Mouse (Mus musculus) heart, embryonic 12.5 days (tissue): ENCODE results near the gene Map2k3. TPM values are rescaled to one million over a fixed set of nuclear protein-coding genes. Genes with fewer than 3 reads are reported as not detected.

Experiments
- ATAC-seq: fragments of 200-750 bp; cut with Nextera tagmentation; 2 replicates; pipeline ENCODE4 v1.8.0; 2017; ENCODE audit warnings: moderate TSS enrichment, moderate library complexity; ENCODE audit not compliant: insufficient number of reproducible peaks, low FRiP score
- H3K27ac ChIP-seq: fragments of 300-500 bp; sonication (generic); 2 replicates; pipeline ENCODE4 v1.5.1; 2016; ENCODE audit warnings: mild to moderate bottlenecking, moderate library complexity; ENCODE audit not compliant: poor library complexity, severe bottlenecking
- H3K27me3 ChIP-seq: fragments of 300-500 bp; sonication (generic); replicated peaks from 2 replicates; pipeline ENCODE4 v1.6.1; 2016; ENCODE audit warnings: mild to moderate bottlenecking, moderate library complexity
- H3K36me3 ChIP-seq: fragments of 300-500 bp; sonication (generic); 2 replicates; pipeline ENCODE4 v1.6.1; 2016; ENCODE audit warnings: mild to moderate bottlenecking, moderate library complexity
- H3K4me1 ChIP-seq: fragments of 300-500 bp; sonication (generic); replicated peaks from 2 replicates; pipeline ENCODE4 v1.6.1; 2016; ENCODE audit warnings: mild to moderate bottlenecking
- H3K4me2 ChIP-seq: fragments of 300-500 bp; sonication (generic); 2 replicates; pipeline ENCODE4 v1.6.1; 2016; ENCODE audit warnings: mild to moderate bottlenecking, moderate library complexity
- H3K4me3 ChIP-seq: fragments of 300-500 bp; sonication (generic); 2 replicates; pipeline ENCODE4 v1.5.1; 2016; ENCODE audit warnings: mild to moderate bottlenecking
- H3K9ac ChIP-seq: fragments of 300-500 bp; sonication (generic); 2 replicates; pipeline ENCODE4 v1.6.1; 2016; ENCODE audit warnings: mild to moderate bottlenecking, moderate library complexity
- H3K9me3 ChIP-seq: fragments of 300-500 bp; sonication (generic); replicated peaks from 2 replicates; pipeline ENCODE4 v1.6.1; 2016; ENCODE audit warnings: mild to moderate bottlenecking, moderate library complexity
- WGBS: fragments of 180-500 bp; shearing (Covaris S2); methylation state at CpG from one replicate; pipeline ENCODE4 v1.1.7; 2016; 5-methylcytosine and 5-hydroxymethylcytosine counted together
- polyA plus RNA-seq: library from polyadenylated mRNA; unstranded; fragments of >200 nt; fragmentation: Nextera tagmentation; extraction: Ambion mirVana; gene quantifications from 2 replicates; pipeline ENCODE4 v1.2.1, GENCODE M21; 2016

The Map2k3 gene
- polyA plus RNA-seq, 1 experiment from 2014 or later, result 78.5 TPM

- WGBS, result 79% methylated on average over 3 of the region's 3 CpGs
- peaks cover 26% of the 10 kb centered on the region for H3K36me3 ChIP-seq
- peaks cover 81% of the 10 kb centered on the region for H3K4me1 ChIP-seq
- H3K27me3 ChIP-seq, result no peaks in the 10 kb centered on the region
- no peaks in the 10 kb centered on the region for H3K9me3 ChIP-seq
- no peak for ATAC-seq
- no peak overlapping the region for H3K9ac ChIP-seq
- H3K27ac ChIP-seq, result peak overlapping the region; percentile 62
- H3K4me3 ChIP-seq, result no peak overlapping the region
- no peak overlapping the region for H3K4me2 ChIP-seq
These were observed 7.7 kb downstream of the Map2k3 start for GRCm38 (mm10) chr11:60939487-60939886.

- Histone ChIP-seq H3K4me2 (no peak overlapping the region), H3K27me3 (no peaks in the 10 kb centered on the region), H3K4me1 (peaks cover 73% of the 10 kb centered on the region), H3K4me3 (no peak overlapping the region), H3K36me3 (peaks cover 34% of the 10 kb centered on the region), H3K9ac (0 out of 2 replicates have a peak overlapping the region, but pooled peaks have one; percentile 10), H3K9me3 (no peaks in the 10 kb centered on the region), H3K27ac (0 out of 2 replicates have a peak overlapping the region, but pooled peaks have one; percentile 5)
- no peak for ATAC-seq
- WGBS, result 78% methylated on average over 5 of the region's 5 CpGs
These were observed 8.7 kb downstream of the Map2k3 start for GRCm38 (mm10) chr11:60940501-60940900.

- Histone ChIP-seq H3K9me3 (no peaks in the 10 kb centered on the region), H3K27me3 (no peaks in the 10 kb centered on the region), H3K4me3 (no peak overlapping the region), H3K36me3 (peaks cover 43% of the 10 kb centered on the region), H3K27ac (peak overlapping the region; percentile 58), H3K4me1 (peaks cover 65% of the 10 kb centered on the region), H3K4me2 (peak overlapping the region; percentile 48; the same call in 1 of the 2 replicates), H3K9ac (no peak overlapping the region)
- 54% methylated on average over 9 of the region's 9 CpGs for WGBS
- ATAC-seq, result peak; percentile 73
These were observed 9.5 kb downstream of the Map2k3 start for GRCm38 (mm10) chr11:60941370-60941769.

GRCm38 (mm10) chr11:60942263-60943015 lies 10.6 kb downstream of the Map2k3 start:
- WGBS, result 63% methylated on average over 9 of the region's 9 CpGs
- H3K9me3 ChIP-seq, result no peaks in the 10 kb centered on the region
- H3K4me2 ChIP-seq, result peak overlapping the region; percentile 48
- peak overlapping the region; percentile 58; the same call in 1 of the 2 replicates for H3K27ac ChIP-seq
- no peak overlapping the region for H3K4me3 ChIP-seq
- peaks cover 54% of the 10 kb centered on the region for H3K4me1 ChIP-seq
- H3K27me3 ChIP-seq, result no peaks in the 10 kb centered on the region
- ATAC-seq, result peak; percentile 70
- H3K9ac ChIP-seq, result no peak overlapping the region
- H3K36me3 ChIP-seq, result peaks cover 54% of the 10 kb centered on the region

- no peak overlapping the region for H3K4me2 ChIP-seq
- H3K27me3 ChIP-seq, result no peaks in the 10 kb centered on the region
- WGBS, result 91% methylated on average over 4 of the region's 4 CpGs
- no peak overlapping the region for H3K9ac ChIP-seq
- peaks cover 79% of the 10 kb centered on the region for H3K36me3 ChIP-seq
- no peak for ATAC-seq
- H3K4me3 ChIP-seq, result no peak overlapping the region
- H3K4me1 ChIP-seq, result peaks cover 30% of the 10 kb centered on the region
- H3K27ac ChIP-seq, result no peak overlapping the region
- H3K9me3 ChIP-seq, result no peaks in the 10 kb centered on the region
These were observed 13.2 kb downstream of the Map2k3 start for GRCm38 (mm10) chr11:60945003-60945402.

- no peaks in the 10 kb centered on the region for H3K27me3 ChIP-seq
- no peak for ATAC-seq
- no peak overlapping the region for H3K4me2 ChIP-seq
- H3K36me3 ChIP-seq, result peaks cover 60% of the 10 kb centered on the region
- H3K4me3 ChIP-seq, result no peak overlapping the region
- H3K9me3 ChIP-seq, result no peaks in the 10 kb centered on the region
- WGBS, result 91% methylated on average over 5 of the region's 5 CpGs
- peaks cover 16% of the 10 kb centered on the region for H3K4me1 ChIP-seq
- no peak overlapping the region for H3K9ac ChIP-seq
- H3K27ac ChIP-seq, result no peak overlapping the region
These were observed 20.1 kb downstream of the Map2k3 start for GRCm38 (mm10) chr11:60951896-60952295.

GRCm38 (mm10) chr11:60952362-60952761 lies 20.5 kb downstream of the Map2k3 start:
- peaks cover 55% of the 10 kb centered on the region for H3K36me3 ChIP-seq

GRCm38 (mm10) chr11:60952986-60953385 lies 21.2 kb downstream of the Map2k3 start:
- Histone ChIP-seq H3K9me3 (no peaks in the 10 kb centered on the region), H3K9ac (no peak overlapping the region), H3K4me3 (no peak overlapping the region), H3K27me3 (no peaks in the 10 kb centered on the region), H3K36me3 (peaks cover 49% of the 10 kb centered on the region), H3K4me2 (no peak overlapping the region), H3K27ac (no peak overlapping the region), H3K4me1 (peaks cover 16% of the 10 kb centered on the region)
- WGBS, result 89% methylated on average over 6 of the region's 6 CpGs
- 0 out of 2 replicates have a peak, but pooled peaks have one; percentile 23 for ATAC-seq

More at GRCm38 (mm10) chr11:60952362-60952761, 20.5 kb downstream of the Map2k3 start:
- Histone ChIP-seq H3K9me3 (no peaks in the 10 kb centered on the region), H3K4me2 (no peak overlapping the region), H3K4me1 (peaks cover 16% of the 10 kb centered on the region), H3K27ac (no peak overlapping the region), H3K27me3 (no peaks in the 10 kb centered on the region), H3K9ac (no peak overlapping the region), H3K4me3 (no peak overlapping the region)
- 85% methylated on average over 3 of the region's 3 CpGs for WGBS
- no peak for ATAC-seq

GRCm38 (mm10) chr11:60953803-60954202 lies 22.0 kb downstream of the Map2k3 start:
- no peak overlapping the region for H3K4me3 ChIP-seq
- no peak overlapping the region for H3K9ac ChIP-seq
- peak; percentile 90 for ATAC-seq
- no peaks in the 10 kb centered on the region for H3K9me3 ChIP-seq
- peaks cover 41% of the 10 kb centered on the region for H3K36me3 ChIP-seq
- H3K4me2 ChIP-seq, result peak overlapping the region; percentile 38
- 6% methylated on average over 15 of the region's 15 CpGs for WGBS
- peaks cover 16% of the 10 kb centered on the region for H3K4me1 ChIP-seq
- H3K27me3 ChIP-seq, result no peaks in the 10 kb centered on the region
- H3K27ac ChIP-seq, result peak overlapping the region; percentile 59; the same call in 1 of the 2 replicates

- Histone ChIP-seq H3K9me3 (no peaks in the 10 kb centered on the region), H3K4me1 (peaks cover 16% of the 10 kb centered on the region), H3K27ac (peak overlapping the region; percentile 59), H3K9ac (peak overlapping the region; percentile 46; the same call in 1 of the 2 replicates), H3K4me2 (peak overlapping the region; percentile 38), H3K4me3 (no peak overlapping the region), H3K27me3 (no peaks in the 10 kb centered on the region), H3K36me3 (peaks cover 34% of the 10 kb centered on the region)
- WGBS, result 58% methylated on average over 10 of the region's 10 CpGs
- no peak for ATAC-seq
These were observed 22.6 kb downstream of the Map2k3 start for GRCm38 (mm10) chr11:60954255-60955104.
